Mouse (Mus musculus) ES-E14 (cell line): ENCODE measurements around the gene Capn2.

Experiments
- CHD2 ChIP-seq: IDR thresholded peaks from 2 replicates; pipeline ENCODE4 v1.6.1; 2014; ENCODE audit warnings: mild to moderate bottlenecking, low read depth, low read length, inconsistent platforms
- HCFC1 ChIP-seq: IDR thresholded peaks from 2 replicates; pipeline ENCODE4 v1.6.1; 2012; ENCODE audit warnings: low read length, inconsistent platforms, borderline replicate concordance; ENCODE audit not compliant: insufficient read depth
- MAFK ChIP-seq: IDR thresholded peaks from 2 replicates; pipeline ENCODE4 v1.6.1; 2014; ENCODE audit warnings: mild to moderate bottlenecking, low read depth, low read length, inconsistent platforms; ENCODE audit not compliant: insufficient read depth
- ZC3H11A ChIP-seq: IDR thresholded peaks from 2 replicates; pipeline ENCODE4 v1.6.1; 2012; ENCODE audit warnings: low read depth, mild to moderate bottlenecking, inconsistent platforms, low read length, borderline replicate concordance
- ZNF384 ChIP-seq: IDR thresholded peaks from 2 replicates; pipeline ENCODE4 v1.6.1; 2012; ENCODE audit warnings: low read depth, low read length, inconsistent platforms

- TF ChIP-seq ZNF384 = no peak
- no peak for TF ChIP-seq MAFK
- no peak for TF ChIP-seq CHD2
- no peak for TF ChIP-seq HCFC1
- TF ChIP-seq ZC3H11A = no peak
Observed at GRCm38 (mm10) chr1:182559530-182559929, 42.1 kb upstream of the Capn2 start.
